Mouse (Mus musculus) limb, embryonic 15.5 days (tissue): ENCODE results near the gene Pde4a. TPM values are rescaled to one million over a fixed set of nuclear protein-coding genes. Genes with fewer than 3 reads are reported as not detected.
A peak's percentile ranks its signal among the peaks of the same experiment; 100 is the strongest.

Experiments
- ATAC-seq: fragments of 200-750 bp; cut with Nextera tagmentation; 2 replicates; pipeline ENCODE4 v1.8.0; 2017; ENCODE audit warnings: low read depth, moderate TSS enrichment; ENCODE audit not compliant: insufficient number of reproducible peaks, low FRiP score, low TSS enrichment
- H3K27ac ChIP-seq: fragments of 300-500 bp; sonication (generic); 2 replicates; pipeline ENCODE4 v1.5.1; 2015; ENCODE audit warnings: moderate library complexity, mild to moderate bottlenecking, inconsistent platforms
- H3K27me3 ChIP-seq: fragments of 300-500 bp; sonication (generic); 2 replicates; pipeline ENCODE4 v1.6.1; 2015; ENCODE audit warnings: inconsistent platforms
- H3K36me3 ChIP-seq: fragments of 300-500 bp; sonication (generic); 2 replicates; pipeline ENCODE4 v1.6.1; 2015; ENCODE audit warnings: inconsistent platforms
- H3K4me1 ChIP-seq: fragments of 300-500 bp; sonication (generic); 2 replicates; pipeline ENCODE4 v1.6.1; 2015; ENCODE audit warnings: inconsistent platforms
- H3K4me2 ChIP-seq: fragments of 300-500 bp; sonication (generic); 2 replicates; pipeline ENCODE4 v1.6.1; 2015; ENCODE audit warnings: mild to moderate bottlenecking, inconsistent platforms
- H3K4me3 ChIP-seq: fragments of 300-500 bp; sonication (generic); 2 replicates; pipeline ENCODE4 v1.5.1; 2015; ENCODE audit warnings: mild to moderate bottlenecking, inconsistent platforms
- H3K9ac ChIP-seq: fragments of 300-500 bp; sonication (generic); 2 replicates; pipeline ENCODE4 v1.6.1; 2015; ENCODE audit warnings: inconsistent platforms
- H3K9me3 ChIP-seq: fragments of 300-500 bp; sonication (generic); 2 replicates; pipeline ENCODE4 v1.6.1; 2016; ENCODE audit warnings: inconsistent platforms
- WGBS: fragments of 180-500 bp; shearing (Covaris S2); methylation state at CpG from one replicate; pipeline ENCODE4 v1.1.7; 2015; 5-methylcytosine and 5-hydroxymethylcytosine counted together
- polyA plus RNA-seq: library from polyadenylated mRNA; unstranded; fragments of >200 nt; fragmentation: Nextera tagmentation; extraction: Ambion mirVana; gene quantifications from 2 replicates; pipeline ENCODE4 v1.2.1, GENCODE M21; 2015

Gene Pde4a
- polyA plus RNA-seq, 1 experiment from 2014 or later = 6.1 TPM

DNA sequence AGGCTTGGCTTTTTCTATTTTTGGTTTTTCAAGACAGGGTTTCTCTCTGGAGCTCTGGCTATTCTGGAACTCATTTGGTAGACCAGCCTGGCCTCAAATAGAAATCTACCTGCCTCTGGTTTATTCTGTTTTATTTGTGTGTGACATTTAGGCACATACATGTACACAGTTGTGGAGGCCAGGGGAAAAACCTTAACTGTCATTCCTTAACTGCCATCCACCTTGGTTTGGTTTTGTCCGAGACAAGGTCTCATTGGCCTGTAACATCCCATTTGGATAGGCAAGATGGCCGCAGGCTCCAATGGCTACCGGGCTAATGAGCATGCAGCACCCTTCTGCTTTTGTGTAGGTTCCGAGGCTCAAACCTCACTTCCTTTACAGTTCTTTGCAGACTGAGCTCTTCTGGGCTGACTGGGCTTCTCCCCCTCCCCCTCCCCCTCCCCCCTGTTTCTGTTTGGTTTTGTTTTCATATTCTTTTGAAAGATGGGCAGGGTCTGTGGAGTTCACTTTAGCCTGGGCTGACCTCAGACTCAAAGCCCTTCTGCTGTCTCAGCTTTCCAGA, 30.1 kb upstream of the Pde4a start:
- Histone ChIP-seq H3K36me3 (peaks cover 31% of the 10 kb centered on the region), H3K4me3 (no peak overlapping the region), H3K9ac (no peak overlapping the region), H3K4me2 (no peak overlapping the region), H3K27ac (no peak overlapping the region), H3K9me3 (no peaks in the 10 kb centered on the region), H3K4me1 (peaks cover 3% of the 10 kb centered on the region), H3K27me3 (no peaks in the 10 kb centered on the region)
- ATAC-seq = no peak
- WGBS = 83% methylated on average over 4 of the region's 4 CpGs

DNA sequence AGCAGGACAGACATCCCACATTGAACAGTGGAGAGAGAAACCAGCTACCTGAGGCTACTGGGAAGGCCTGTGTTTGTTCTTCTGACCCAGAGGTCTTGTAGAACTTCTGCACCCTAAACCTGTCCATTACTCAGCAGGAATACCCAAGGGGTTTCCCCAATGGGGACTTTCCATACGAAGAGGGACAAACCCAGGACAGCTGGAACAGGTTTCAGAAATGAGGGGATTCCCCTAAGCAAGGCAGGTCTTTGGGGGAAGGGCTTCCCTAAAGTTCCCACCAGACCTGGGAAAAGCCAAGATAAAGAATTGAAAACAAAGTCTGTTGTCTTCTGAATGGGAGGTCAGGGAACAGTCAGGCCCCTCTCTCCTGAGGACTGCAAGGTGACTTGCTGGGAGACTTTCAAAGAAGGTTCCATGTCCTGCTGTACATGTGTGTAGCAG, 29.6 kb upstream of the Pde4a start:
- no peaks in the 10 kb centered on the region for H3K27me3 ChIP-seq
- H3K36me3 ChIP-seq = peaks cover 36% of the 10 kb centered on the region
- no peak overlapping the region for H3K4me2 ChIP-seq
- 36% methylated on average over 1 of the region's 1 CpGs for WGBS
- H3K9ac ChIP-seq = no peak overlapping the region
- H3K27ac ChIP-seq = no peak overlapping the region
- no peaks in the 10 kb centered on the region for H3K4me1 ChIP-seq
- no peak for ATAC-seq
- H3K4me3 ChIP-seq = no peak overlapping the region
- H3K9me3 ChIP-seq = no peaks in the 10 kb centered on the region

DNA sequence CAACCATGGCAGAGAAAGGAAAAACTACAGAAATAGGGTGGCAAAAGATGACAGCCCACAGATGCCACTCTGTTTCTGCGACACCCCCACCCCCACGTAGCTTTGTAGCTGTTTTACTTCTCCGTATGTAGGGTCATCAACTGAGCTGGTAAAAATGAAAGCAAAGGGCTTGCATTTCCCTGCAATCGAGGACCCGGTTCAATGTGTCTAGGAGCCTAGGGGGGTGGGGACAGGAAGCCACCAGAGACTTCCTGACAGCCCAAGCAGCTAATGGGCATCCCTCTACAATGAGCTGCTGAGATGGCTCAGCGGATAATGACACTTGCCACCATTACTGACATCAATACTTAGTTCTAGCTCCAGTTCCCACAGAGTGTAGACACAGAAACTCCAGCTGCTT, 29.1 kb upstream of the Pde4a start:
- no peak for ATAC-seq
- Histone ChIP-seq H3K4me1 (no peaks in the 10 kb centered on the region), H3K4me2 (no peak overlapping the region), H3K27ac (no peak overlapping the region), H3K4me3 (no peak overlapping the region), H3K9me3 (no peaks in the 10 kb centered on the region), H3K27me3 (no peaks in the 10 kb centered on the region), H3K36me3 (peaks cover 40% of the 10 kb centered on the region), H3K9ac (no peak overlapping the region)
- 80% methylated on average over 6 of the region's 6 CpGs for WGBS

DNA sequence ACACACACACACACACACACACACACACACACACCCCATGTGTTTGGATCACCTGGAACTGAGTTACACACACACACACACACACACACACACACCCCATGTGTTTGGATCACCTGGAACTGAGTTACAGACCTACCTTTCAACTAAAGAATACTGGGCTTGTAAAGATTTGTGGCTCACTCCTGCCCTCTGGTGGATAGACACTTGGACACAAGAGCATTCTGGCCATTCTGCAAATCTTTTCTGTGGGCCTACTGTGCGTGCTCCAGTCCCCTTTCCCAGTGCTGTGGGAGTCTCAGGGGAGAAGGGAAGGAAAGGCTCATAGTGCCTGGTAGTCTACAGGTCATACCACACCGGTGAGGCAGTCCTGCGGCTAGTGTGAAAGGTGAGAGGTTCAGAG, 28.3 kb upstream of the Pde4a start:
- no peaks in the 10 kb centered on the region for H3K4me1 ChIP-seq
- H3K36me3 ChIP-seq = peaks cover 48% of the 10 kb centered on the region
- no peak overlapping the region for H3K9ac ChIP-seq
- H3K27ac ChIP-seq = no peak overlapping the region
- no peak overlapping the region for H3K4me3 ChIP-seq
- no peaks in the 10 kb centered on the region for H3K9me3 ChIP-seq
- 42% methylated on average over 3 of the region's 3 CpGs for WGBS
- no peaks in the 10 kb centered on the region for H3K27me3 ChIP-seq
- H3K4me2 ChIP-seq = no peak overlapping the region
- ATAC-seq = no peak

DNA sequence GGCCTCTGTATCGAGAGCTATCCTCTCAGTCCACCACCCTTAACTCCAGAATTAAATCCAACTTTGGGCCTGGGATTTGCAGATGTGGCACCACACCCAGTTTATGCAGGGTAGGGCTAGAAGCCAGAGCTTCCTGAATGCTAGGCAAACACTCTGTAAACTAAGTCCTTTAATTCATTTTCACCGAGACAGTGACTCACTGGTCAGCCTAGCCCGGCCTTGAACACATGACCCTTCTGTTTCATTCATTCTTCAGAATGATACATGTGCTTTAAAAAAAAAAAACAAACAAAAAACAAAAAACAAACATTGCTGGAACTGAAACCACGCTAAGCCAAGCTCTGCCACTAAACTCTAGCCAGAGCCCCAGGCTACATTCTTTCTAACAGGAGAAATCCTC, 27.1 kb upstream of the Pde4a start:
- Histone ChIP-seq H3K36me3 (peaks cover 59% of the 10 kb centered on the region), H3K27me3 (no peaks in the 10 kb centered on the region), H3K9me3 (no peaks in the 10 kb centered on the region), H3K9ac (no peak overlapping the region), H3K4me1 (no peaks in the 10 kb centered on the region), H3K4me3 (no peak overlapping the region), H3K4me2 (no peak overlapping the region), H3K27ac (no peak overlapping the region)
- ATAC-seq = no peak
- 72% methylated on average over 4 of the region's 4 CpGs for WGBS

DNA sequence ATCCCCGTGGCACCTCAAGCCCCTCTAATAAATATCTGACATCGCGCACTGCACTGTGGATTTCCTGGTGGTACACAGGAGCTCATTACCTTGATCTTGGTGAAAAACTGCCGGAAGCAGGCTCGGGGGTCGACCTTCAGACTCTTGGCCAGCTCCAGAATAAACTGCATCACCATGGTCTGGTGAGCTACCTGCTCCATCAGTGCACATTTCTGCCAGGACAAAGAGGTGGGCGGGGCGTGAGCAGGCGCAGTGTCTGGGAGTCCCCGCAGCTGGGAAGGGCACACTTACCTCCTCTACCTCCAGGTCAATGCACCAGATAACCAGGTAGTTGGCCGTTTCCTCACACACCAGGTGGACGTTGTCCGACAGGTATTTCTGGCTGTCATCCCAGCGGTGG, 23.6 kb upstream of the Pde4a start:
- H3K9me3 ChIP-seq = no peaks in the 10 kb centered on the region
- peaks cover 91% of the 10 kb centered on the region for H3K36me3 ChIP-seq
- H3K27ac ChIP-seq = no peak overlapping the region
- H3K27me3 ChIP-seq = no peaks in the 10 kb centered on the region
- 89% methylated on average over 14 of the region's 14 CpGs for whole genome bisulfite sequencing
- peaks cover 10% of the 10 kb centered on the region for H3K4me1 ChIP-seq
- H3K4me3 ChIP-seq = no peak overlapping the region
- no peak overlapping the region for H3K9ac ChIP-seq
- no peak overlapping the region for H3K4me2 ChIP-seq
- ATAC-seq = no peak

DNA sequence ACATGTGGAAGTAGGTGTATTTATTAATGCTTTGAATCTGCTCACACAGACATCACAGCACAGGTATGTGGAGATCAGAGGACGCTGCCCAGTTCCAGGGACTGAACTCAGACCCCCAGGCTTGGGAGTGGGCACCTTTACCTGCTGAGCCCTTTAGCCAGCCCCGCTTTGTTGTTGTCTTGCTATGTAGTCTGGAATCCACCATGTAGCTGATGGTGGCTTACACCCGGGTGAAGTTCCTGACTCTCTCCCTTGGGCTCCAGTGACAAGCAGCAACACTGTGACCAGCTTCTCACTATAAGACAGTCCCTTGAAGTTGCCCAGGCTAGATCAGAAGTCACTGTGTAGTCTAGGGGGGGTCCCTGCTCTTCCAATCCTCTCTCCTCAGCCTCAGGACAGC, 21.2 kb upstream of the Pde4a start:
- H3K9ac ChIP-seq = no peak overlapping the region
- WGBS = 93% methylated on average over 3 of the region's 3 CpGs
- H3K27me3 ChIP-seq = no peaks in the 10 kb centered on the region
- ATAC-seq = no peak
- peaks cover 33% of the 10 kb centered on the region for H3K4me1 ChIP-seq
- H3K4me3 ChIP-seq = no peak overlapping the region
- H3K27ac ChIP-seq = no peak overlapping the region
- H3K36me3 ChIP-seq = peaks cover 76% of the 10 kb centered on the region
- H3K9me3 ChIP-seq = no peaks in the 10 kb centered on the region
- no peak overlapping the region for H3K4me2 ChIP-seq

DNA sequence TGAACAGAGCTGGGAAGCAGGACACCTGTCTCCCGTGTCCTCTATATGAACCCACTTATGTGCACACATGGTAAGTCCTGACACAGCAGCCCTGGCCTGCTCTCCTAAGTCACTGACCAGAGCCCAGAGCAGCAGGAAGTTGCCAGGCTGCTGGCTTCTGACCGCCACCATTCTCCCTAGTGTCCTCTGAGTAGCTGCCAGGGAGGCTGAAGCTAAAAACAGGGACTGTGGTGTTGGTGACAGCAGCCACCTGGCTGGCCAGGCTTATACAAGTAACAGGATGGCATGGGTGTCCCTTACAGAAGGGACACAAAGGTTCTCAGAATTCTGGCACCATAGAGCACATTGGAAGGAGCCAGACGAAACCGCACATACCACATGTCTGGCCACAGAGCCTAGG, 20.1 kb upstream of the Pde4a start:
- no peak for ATAC-seq
- Histone ChIP-seq H3K27me3 (no peaks in the 10 kb centered on the region), H3K9me3 (no peaks in the 10 kb centered on the region), H3K27ac (no peak overlapping the region), H3K4me2 (no peak overlapping the region), H3K4me1 (peaks cover 36% of the 10 kb centered on the region), H3K9ac (no peak overlapping the region), H3K4me3 (no peak overlapping the region), H3K36me3 (peaks cover 66% of the 10 kb centered on the region)
- WGBS = 97% methylated on average over 4 of the region's 4 CpGs

DNA sequence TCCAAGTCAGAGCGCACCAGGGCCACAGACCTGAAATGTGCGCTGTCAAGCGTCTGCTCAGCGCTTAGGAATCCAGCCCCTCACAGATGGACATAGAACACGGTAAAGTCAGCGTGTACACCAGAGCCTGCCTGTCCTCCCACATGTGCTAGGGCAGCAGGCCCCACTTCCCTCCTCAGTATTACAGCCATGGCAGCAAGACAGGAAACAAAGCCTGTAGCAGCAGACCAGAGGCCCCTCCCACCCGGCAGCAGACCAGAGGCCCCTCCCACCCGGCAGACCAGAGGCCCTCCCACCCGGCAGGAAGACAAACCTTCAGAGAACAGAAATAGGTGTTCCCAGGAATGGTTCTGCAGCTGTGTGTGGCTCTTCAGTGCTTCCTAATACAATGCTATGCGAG, 18.8 kb upstream of the Pde4a start:
- H3K9ac ChIP-seq = no peak overlapping the region
- ATAC-seq = no peak
- H3K27me3 ChIP-seq = no peaks in the 10 kb centered on the region
- peaks cover 36% of the 10 kb centered on the region for H3K4me1 ChIP-seq
- peak overlapping the region; percentile 17; the same call in 1 of the 2 replicates for H3K4me3 ChIP-seq
- no peaks in the 10 kb centered on the region for H3K9me3 ChIP-seq
- H3K4me2 ChIP-seq = peak overlapping the region; percentile 32
- H3K36me3 ChIP-seq = peaks cover 54% of the 10 kb centered on the region
- 0 out of 2 replicates have a peak overlapping the region, but pooled peaks have one; percentile 43 for H3K27ac ChIP-seq
- 39% methylated on average over 10 of the region's 10 CpGs for WGBS

DNA sequence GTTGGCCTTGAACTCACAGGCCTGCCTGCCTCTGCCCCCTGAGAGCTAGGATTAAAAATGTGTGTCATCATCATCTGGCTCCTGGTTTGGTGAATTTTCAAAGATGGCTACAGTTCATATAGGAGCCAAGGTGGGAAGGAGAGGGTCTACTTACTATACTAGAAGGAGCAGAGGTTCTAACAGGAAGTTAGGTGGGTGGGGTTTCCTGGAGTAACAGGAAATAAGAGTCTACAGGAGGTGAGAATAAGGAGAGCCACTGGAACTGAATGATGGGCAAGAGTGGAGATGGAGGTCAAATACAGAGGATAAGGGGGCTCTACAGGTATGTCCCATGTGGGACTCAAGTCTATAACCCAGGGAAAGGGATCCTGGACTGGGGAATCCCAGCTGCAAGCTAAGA, 17.1 kb upstream of the Pde4a start:
- Histone ChIP-seq H3K4me1 (peaks cover 49% of the 10 kb centered on the region), H3K4me3 (peak overlapping the region; percentile 83), H3K9me3 (no peaks in the 10 kb centered on the region), H3K27me3 (no peaks in the 10 kb centered on the region), H3K27ac (no peak overlapping the region), H3K9ac (no peak overlapping the region; the same call in 1 of the 2 replicates), H3K4me2 (peak overlapping the region; percentile 73), H3K36me3 (peaks cover 37% of the 10 kb centered on the region)
- ATAC-seq = no peak

DNA sequence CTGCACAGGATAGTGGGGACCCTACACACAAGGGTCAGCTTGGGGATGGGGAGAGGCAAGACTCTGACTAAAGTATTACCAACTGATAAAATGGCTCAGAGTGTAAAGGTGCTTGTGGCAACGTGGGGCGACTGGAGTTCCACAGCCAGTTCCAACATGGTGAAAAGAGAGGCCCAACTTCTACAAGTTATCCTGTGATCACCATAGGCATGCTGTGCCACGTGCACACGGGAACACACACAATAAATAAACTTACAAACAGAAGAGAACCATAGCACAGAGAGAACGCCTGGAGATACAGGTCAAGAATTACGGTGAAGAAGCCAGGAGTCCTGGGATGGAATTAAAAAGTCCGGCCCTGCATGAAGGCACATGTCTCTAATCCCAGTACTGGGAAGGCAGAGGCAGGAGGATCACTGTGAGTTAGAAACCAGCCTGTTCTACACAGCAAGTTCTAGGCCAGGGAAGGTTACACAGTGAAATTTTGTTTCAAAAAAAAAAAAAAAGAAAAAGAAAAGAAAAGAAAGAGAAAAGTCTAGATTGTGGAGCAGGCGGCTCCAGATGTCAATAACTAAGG, 16.3 kb upstream of the Pde4a start:
- H3K4me1 ChIP-seq = peaks cover 56% of the 10 kb centered on the region
- ATAC-seq = no peak

DNA sequence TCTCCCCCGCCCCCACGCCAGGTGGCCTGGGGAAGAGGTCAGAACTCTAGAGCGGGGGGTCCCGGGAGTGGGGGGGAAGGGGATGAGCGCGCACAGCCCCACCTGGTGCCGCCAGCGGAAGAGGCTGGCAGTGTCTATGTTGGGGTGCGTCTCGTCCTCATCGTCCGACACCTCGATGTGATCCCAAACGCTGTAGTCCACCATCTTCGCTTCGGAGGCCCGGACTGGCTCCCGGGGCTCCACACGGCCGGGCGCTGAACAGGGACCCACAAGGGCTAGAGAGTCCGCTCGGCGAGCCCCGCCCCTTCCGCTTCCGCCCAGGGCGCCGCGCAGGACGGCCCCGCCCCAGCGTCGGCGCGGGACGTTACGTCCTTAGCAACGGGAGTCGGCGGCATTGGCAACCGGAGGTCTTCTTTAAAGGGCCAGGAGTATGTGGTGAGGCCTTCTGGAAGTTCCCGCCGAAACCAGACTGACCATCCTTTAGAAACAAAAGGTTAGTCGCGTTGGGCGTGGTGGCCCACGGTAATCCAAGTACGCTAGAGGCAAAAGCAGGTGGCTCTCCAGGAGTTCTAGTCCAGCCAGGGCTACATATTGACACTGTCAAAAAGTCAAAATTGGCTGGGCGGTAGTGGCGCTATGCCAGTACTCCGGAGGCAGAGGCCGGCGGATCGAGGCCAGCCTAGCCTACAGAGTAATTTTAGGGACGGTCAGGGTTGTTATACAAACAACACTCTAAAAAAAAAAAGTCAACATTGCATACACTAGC, 15.7 kb upstream of the Pde4a start, which contains the start of gene Cdc37:
Gene Cdc37 (minus strand): TSS at position 329 of the 766 bp plus-strand sequence.
- Histone ChIP-seq H3K27me3 (no peaks in the 10 kb centered on the region), H3K9me3 (no peaks in the 10 kb centered on the region), H3K4me3 (peak within 1 kb of the TSS; percentile 83), H3K27ac (peak within 1 kb of the TSS; percentile 88), H3K4me2 (peak within 1 kb of the TSS; percentile 73), H3K36me3 (peaks cover 25% of the 10 kb centered on the region), H3K4me1 (peaks cover 58% of the 10 kb centered on the region), H3K9ac (peak within 1 kb of the TSS; percentile 84)
- 3% methylated on average over 55 of the region's 56 CpGs for WGBS
- ATAC-seq = peak; percentile 91

More for the DNA sequence above, 16.3 kb upstream of the Pde4a start:
- peak overlapping the region; percentile 83 for H3K4me3 ChIP-seq
- no peaks in the 10 kb centered on the region for H3K27me3 ChIP-seq
- H3K36me3 ChIP-seq = peaks cover 31% of the 10 kb centered on the region
- no peaks in the 10 kb centered on the region for H3K9me3 ChIP-seq
- peak overlapping the region; percentile 84 for H3K9ac ChIP-seq
- peak overlapping the region; percentile 73 for H3K4me2 ChIP-seq
- 8% methylated on average over 8 of the region's 8 CpGs for WGBS
- H3K27ac ChIP-seq = peak overlapping the region; percentile 88
